Mouse (Mus musculus) large intestine, adult 2 months (tissue): ENCODE measurements around the gene Zmynd8. TPM values are rescaled to one million over a fixed set of nuclear protein-coding genes. Genes with fewer than 3 reads are reported as not detected.

Experiments used
- DNase-seq: peaks from one replicate; pipeline ENCODE4 v3.0.0-alpha.2; 2012; ENCODE audit warnings: low read depth, low spot score
- WGBS: fragments of 180-500 bp; shearing (Covaris S2); methylation state at CpG from one replicate; pipeline ENCODE4 v1.1.7; 2018; 5-methylcytosine and 5-hydroxymethylcytosine counted together
- polyA plus RNA-seq: library from polyadenylated mRNA; depleted of rRNA; stranded (reverse); fragments of >200 nt; gene quantifications from 2 replicates; pipeline ENCODE4 v1.2.3, GENCODE M21; 2012

Gene Zmynd8
- polyA plus RNA-seq, 1 experiment: 13.4 TPM

GRCm38 (mm10) chr2:165881585-165882431, 17.0 kb downstream of the Zmynd8 start:
- 27% methylated on average over 13 of the region's 13 CpGs for WGBS
- DNase-seq: no peak

GRCm38 (mm10) chr2:165881220-165881584, 17.6 kb downstream of the Zmynd8 start:
- WGBS: 33% methylated on average over 3 of the region's 3 CpGs
- no peak for DNase-seq

- 10% methylated on average over 15 of the region's 15 CpGs for WGBS
- no peak for DNase-seq
Observed at GRCm38 (mm10) chr2:165880501-165881182, 18.2 kb downstream of the Zmynd8 start.

GRCm38 (mm10) chr2:165879403-165880178, 19.2 kb downstream of the Zmynd8 start:
- 26% methylated on average over 16 of the region's 16 CpGs for WGBS

GRCm38 (mm10) chr2:165878907-165879361, 19.9 kb downstream of the Zmynd8 start:
- no peak for DNase-seq
- WGBS: 44% methylated on average over 8 of the region's 8 CpGs

More at GRCm38 (mm10) chr2:165879403-165880178, 19.2 kb downstream of the Zmynd8 start:
- no peak for DNase-seq

- 19% methylated on average over 10 of the region's 10 CpGs for WGBS
- no peak for DNase-seq
Observed at GRCm38 (mm10) chr2:165878021-165878585, 20.7 kb downstream of the Zmynd8 start.

- no peak for DNase-seq
- WGBS: 43% methylated on average over 4 of the region's 4 CpGs
Observed at GRCm38 (mm10) chr2:165877180-165877579, 21.6 kb downstream of the Zmynd8 start.

GRCm38 (mm10) chr2:165876201-165876918, 22.5 kb downstream of the Zmynd8 start:
- no peak for DNase-seq
- whole genome bisulfite sequencing: 54% methylated on average over 8 of the region's 8 CpGs

GRCm38 (mm10) chr2:165875406-165875955, 23.3 kb downstream of the Zmynd8 start:
- 32% methylated on average over 13 of the region's 13 CpGs for WGBS
- no peak for DNase-seq

- 20% methylated on average over 13 of the region's 13 CpGs for WGBS
- no peak for DNase-seq
Observed at GRCm38 (mm10) chr2:165874461-165875339, 24.1 kb downstream of the Zmynd8 start.

- 46% methylated on average over 3 of the region's 3 CpGs for WGBS
- no peak for DNase-seq
Observed at GRCm38 (mm10) chr2:165873777-165874176, 25.0 kb downstream of the Zmynd8 start.

- 63% methylated on average over 7 of the region's 7 CpGs for WGBS
- DNase-seq: no peak
Observed at GRCm38 (mm10) chr2:165873196-165873595, 25.6 kb downstream of the Zmynd8 start.

GRCm38 (mm10) chr2:165869257-165869656, 29.6 kb downstream of the Zmynd8 start:
- WGBS: 54% methylated on average over 1 of the region's 1 CpGs
- DNase-seq: no peak

GRCm38 (mm10) chr2:165868522-165869175, 30.2 kb downstream of the Zmynd8 start:
- WGBS: 58% methylated on average over 8 of the region's 8 CpGs
- DNase-seq: no peak

- 89% methylated on average over 9 of the region's 9 CpGs for WGBS
- no peak for DNase-seq
Observed at GRCm38 (mm10) chr2:165867549-165867948, 31.3 kb downstream of the Zmynd8 start.

GRCm38 (mm10) chr2:165866951-165867387, 31.8 kb downstream of the Zmynd8 start:
- DNase-seq: no peak
- 50% methylated on average over 12 of the region's 12 CpGs for WGBS

GRCm38 (mm10) chr2:165866412-165866811, 32.4 kb downstream of the Zmynd8 start:
- no peak for DNase-seq
- WGBS: 60% methylated on average over 8 of the region's 8 CpGs
